Mouse (Mus musculus) olfactory bulb, adult 2 months (tissue): ENCODE measurements around the gene Tap1. TPM values are rescaled to one million over a fixed set of nuclear protein-coding genes. Genes with fewer than 3 reads are reported as not detected.

Experiments used
- H3K27ac ChIP-seq: fragments of 200-500 bp; 2 replicates; pipeline ENCODE4 v1.5.1; 2012; ENCODE audit warnings: low read depth, low read length; ENCODE audit not compliant: insufficient read depth
- H3K4me1 ChIP-seq: fragments of 200-500 bp; 2 replicates; pipeline ENCODE4 v1.6.1; 2012; ENCODE audit warnings: low read length; ENCODE audit not compliant: control insufficient read depth, insufficient read depth
- H3K4me3 ChIP-seq: fragments of 200-500 bp; 2 replicates; pipeline ENCODE4 v1.5.1; 2012; ENCODE audit warnings: mild to moderate bottlenecking, low read depth, low read length, moderate library complexity; ENCODE audit not compliant: insufficient read depth
- CTCF ChIP-seq: fragments of 200-500 bp; IDR thresholded peaks from 2 replicates; pipeline ENCODE4 v1.5.1; 2012; ENCODE audit warnings: low read depth, mild to moderate bottlenecking, low read length, moderate library complexity; ENCODE audit not compliant: insufficient read depth
- POLR2A ChIP-seq: fragments of 200-500 bp; IDR thresholded peaks from 2 replicates; pipeline ENCODE4 v1.6.1; 2012; ENCODE audit warnings: mild to moderate bottlenecking, low read depth, low read length, moderate library complexity; ENCODE audit not compliant: insufficient read depth
- WGBS: fragments of 180-500 bp; shearing (Covaris S2); methylation state at CpG from one replicate; pipeline ENCODE4 v1.1.7; 2018; 5-methylcytosine and 5-hydroxymethylcytosine counted together
- polyA plus RNA-seq: library from polyadenylated mRNA; stranded (reverse); fragments of >200 nt; gene quantifications from 2 replicates; pipeline ENCODE4 v1.2.4, GENCODE M21; 2012; ENCODE audit warnings: low replicate concordance; ENCODE audit not compliant: missing spikeins, insufficient read depth, insufficient read length

Gene Tap1
- polyA plus RNA-seq, 1 experiment = not detected

DNA sequence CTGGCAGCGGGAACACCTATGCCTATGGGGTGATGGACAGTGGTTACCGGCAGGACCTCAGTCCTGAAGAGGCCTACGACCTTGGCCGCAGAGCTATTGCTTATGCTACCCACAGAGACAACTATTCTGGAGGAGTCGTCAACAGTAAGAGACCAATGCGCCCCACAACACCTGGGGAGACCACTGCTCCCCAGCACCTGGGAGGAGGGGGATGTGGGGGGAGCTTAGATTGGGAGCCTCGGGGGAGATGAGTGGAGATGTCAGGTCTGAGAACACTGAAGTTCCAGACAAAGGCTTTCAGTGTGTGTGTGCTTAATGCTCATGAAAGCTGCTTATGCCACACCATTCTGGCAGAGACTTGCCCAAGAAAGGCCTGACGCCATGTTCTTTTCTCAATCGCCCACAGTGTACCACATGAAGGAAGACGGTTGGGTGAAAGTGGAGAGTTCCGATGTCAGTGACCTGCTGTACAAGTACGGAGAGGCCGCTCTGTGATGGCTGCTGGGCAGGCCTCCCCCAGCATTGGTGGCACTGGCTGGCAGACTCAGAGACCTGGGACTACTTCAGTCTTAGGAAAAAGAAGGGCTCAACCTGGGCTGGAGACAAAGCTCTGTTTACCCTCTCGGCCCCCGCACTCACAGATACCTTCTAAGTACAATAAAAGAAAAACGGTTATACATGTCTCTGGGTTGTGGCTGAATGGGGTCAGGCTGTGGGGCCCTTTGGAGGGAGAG lies 13.6 kb downstream of the Tap1 start:
- Histone ChIP-seq H3K27ac (no peak overlapping the region), H3K4me1 (peaks cover 28% of the 10 kb centered on the region), H3K4me3 (no peak overlapping the region)
- TF ChIP-seq CTCF = no peak
- WGBS = 93% methylated on average over 16 of the region's 16 CpGs

DNA sequence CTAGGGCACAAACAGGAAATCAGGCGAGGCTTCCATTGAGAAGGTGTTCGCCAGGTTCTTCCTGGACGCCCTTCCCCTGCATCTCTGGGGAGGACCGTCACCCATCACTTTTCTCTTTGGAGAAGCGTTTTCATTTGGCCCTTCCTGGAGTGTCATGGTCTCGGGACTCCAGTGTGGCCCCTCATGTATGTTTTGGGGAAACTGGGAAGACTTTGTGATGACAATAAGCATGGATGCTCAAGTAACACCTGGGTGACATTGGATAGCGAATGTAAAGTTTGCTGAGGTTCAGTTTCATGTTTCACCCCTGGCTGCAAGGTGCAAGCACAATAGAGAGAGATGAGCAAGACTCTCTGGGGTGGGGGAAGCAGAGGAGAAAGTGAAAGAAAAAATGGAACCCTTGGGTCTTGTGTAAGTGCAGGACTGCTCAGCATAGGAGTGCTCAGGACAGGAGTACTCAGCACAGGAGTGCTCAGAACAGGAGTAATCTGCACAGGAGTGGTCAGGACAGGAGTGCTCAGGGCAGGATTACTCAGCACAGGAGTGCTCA lies 14.2 kb downstream of the Tap1 start:
- TF ChIP-seq POLR2A = no peak
- TF ChIP-seq CTCF = no peak
- peaks cover 27% of the 10 kb centered on the region for H3K4me1 ChIP-seq
- WGBS = 86% methylated on average over 7 of the region's 7 CpGs
- no peak overlapping the region for H3K4me3 ChIP-seq
- H3K27ac ChIP-seq = no peak overlapping the region

DNA sequence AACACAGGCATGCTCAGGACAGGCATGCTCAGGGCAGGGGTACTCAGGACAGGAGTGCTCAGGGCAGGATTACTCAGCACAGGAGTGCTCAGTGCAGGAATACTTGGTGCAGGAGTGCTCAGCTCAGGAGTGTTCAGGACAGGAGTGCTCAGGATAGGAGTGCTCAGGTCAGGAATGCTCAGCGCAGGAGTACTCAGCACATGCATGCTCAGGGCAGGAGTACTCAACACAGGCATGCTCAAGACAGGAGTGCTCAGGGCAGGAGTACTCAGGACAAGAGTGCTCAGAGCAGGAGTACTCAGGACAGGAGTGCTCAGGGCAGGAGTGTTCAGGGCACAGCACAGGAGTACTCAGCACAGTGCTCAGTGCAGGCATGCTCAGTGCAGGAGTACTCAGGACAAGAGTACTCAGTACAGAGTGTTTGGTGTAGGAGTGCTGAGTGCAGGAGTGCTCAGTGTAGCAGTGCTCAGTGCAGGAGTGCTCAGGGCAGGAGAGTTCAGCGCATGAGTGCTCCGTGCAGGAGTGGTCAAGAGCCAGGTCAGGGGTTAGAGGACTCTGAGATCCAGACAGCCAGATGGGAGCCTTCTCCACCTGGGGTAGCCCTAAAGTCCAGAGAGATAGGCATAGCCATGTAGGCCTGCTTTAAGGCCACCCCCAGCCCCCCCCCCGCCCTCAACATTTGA lies 15.5 kb downstream of the Tap1 start:
- no peak overlapping the region for H3K27ac ChIP-seq
- TF ChIP-seq POLR2A = no peak
- no peak for TF ChIP-seq CTCF
- no peak overlapping the region for H3K4me3 ChIP-seq
- H3K4me1 ChIP-seq = peaks cover 20% of the 10 kb centered on the region
- WGBS = 90% methylated on average over 4 of the region's 4 CpGs

DNA sequence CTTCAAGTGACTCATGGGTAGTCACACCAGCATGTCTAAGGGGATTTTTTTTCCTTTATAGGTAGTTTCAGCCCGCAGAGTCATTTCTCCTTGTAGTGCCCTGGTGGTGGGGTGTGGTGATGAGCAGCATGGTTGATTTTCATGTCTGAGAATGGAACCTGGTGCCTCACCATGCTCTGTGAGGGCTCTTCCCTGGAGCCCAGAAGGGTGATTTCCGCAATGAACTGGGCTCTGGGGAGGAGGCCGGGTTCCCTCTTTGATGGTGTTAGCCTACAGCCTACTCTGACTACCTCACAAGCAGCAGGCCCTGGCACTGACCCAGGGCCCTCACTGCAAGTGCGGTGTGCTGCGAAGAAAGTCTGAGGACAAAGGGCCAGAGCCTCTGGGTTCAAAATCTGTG lies 16.1 kb downstream of the Tap1 start, which contains the start of gene Tap2:
Gene Tap2 (plus strand): TSS at position 84 of the 400 bp plus-strand sequence.
- Histone ChIP-seq H3K27ac (no peak within 1 kb of the TSS), H3K4me3 (peak within 1 kb of the TSS; percentile 71), H3K4me1 (peaks cover 15% of the 10 kb centered on the region)
- 78% methylated on average over 5 of the region's 5 CpGs for WGBS
- TF ChIP-seq CTCF (no peak), POLR2A (no peak)

DNA sequence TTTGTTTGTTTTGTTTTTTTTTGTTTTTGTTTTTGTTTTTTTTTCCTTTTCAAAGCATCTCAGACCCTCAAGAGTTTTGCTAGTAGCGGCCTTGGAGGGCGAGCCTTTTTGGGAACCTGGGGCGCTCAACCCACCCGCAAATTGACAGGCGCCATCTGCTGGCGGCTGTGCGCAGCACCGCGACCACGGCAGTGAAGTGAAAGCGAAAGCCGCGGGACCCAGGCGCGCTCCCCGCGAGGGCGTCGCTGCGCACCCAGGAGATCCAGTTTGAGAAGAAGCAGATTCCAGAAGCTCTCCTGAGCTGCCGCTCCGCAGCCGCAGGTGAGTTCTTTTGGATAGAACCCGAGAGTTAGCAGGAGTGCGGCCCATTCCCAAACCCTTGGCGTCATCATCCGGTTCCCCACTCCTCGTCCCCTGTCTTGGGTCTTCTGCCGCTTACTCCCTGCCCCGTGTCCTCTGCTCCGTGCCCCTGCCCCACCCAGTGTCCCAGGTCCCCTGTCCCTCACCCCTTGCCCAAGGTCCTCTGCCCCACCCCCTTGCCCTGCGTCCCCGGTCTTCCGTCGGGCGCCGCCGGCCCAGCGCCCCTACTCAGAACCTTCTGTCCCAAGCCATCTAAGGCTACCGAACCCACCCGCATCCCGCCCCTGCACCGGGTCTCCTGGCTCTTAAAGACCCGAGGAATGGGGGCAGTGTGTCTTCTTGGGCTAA lies 17.1 kb downstream of the Tap1 start:
- Histone ChIP-seq H3K4me3 (peak overlapping the region; percentile 71), H3K27ac (no peak overlapping the region), H3K4me1 (peaks cover 14% of the 10 kb centered on the region)
- under 1% methylated on average over 44 of the region's 44 CpGs for WGBS
- no peak for TF ChIP-seq POLR2A
- peak; percentile 95 for TF ChIP-seq CTCF

DNA sequence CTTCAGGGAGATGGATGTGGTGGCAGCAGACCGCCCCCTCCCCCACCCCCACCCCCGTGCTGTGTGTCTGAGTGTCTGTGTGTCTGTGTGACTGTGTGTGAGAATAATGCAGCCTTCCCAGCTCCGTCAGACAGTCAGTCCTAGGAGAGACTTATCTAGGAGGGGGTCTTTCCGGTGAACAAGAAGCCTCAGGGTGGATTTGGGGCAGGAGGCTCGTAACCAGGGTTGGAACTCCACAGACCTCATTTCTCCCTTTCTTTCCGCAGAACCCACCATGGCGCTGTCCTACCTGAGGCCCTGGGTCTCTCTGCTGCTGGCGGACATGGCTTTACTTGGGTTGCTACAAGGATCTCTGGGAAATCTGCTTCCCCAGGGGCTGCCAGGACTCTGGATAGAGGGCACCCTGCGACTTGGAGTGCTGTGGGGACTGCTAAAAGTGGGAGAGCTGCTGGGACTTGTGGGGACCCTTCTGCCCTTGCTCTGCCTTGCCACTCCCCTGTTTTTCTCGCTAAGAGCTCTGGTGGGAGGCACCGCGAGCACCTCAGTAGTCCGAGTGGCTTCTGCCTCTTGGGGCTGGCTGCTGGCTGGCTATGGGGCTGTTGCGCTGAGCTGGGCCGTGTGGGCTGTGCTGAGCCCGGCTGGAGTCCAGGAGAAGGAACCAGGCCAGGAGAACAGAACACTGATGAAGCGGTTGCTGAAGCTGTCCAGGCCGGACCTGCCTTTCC lies 17.8 kb downstream of the Tap1 start:
- TF ChIP-seq POLR2A (no peak), CTCF (no peak)
- H3K4me3 ChIP-seq = peak overlapping the region; percentile 71
- H3K4me1 ChIP-seq = peaks cover 14% of the 10 kb centered on the region
- WGBS = 20% methylated on average over 18 of the region's 18 CpGs
- H3K27ac ChIP-seq = peak overlapping the region; percentile 9; the same call in 1 of the 2 replicates

DNA sequence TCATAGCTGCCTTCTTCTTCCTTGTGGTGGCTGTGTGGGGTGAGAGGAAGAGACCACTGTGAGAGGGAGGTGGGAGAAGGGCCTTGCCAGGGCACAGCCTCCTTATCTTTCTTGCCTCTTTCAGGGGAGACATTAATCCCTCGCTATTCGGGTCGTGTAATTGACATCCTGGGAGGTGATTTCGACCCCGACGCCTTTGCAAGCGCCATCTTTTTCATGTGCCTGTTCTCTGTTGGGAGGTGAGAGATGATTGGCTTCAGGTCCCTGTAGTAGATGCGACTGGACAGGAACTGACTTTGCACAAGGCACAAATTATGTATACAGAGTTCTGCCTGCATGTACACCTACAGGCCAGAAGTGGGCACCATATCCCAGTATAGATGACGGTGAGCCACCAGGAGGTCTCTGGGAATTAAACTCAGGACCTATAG lies 18.4 kb downstream of the Tap1 start:
- WGBS = 21% methylated on average over 9 of the region's 9 CpGs
- TF ChIP-seq CTCF (0 out of 2 replicates have a peak, but pooled peaks have one; percentile 24), POLR2A (no peak)
- H3K4me3 ChIP-seq = peak overlapping the region; percentile 71; the same call in 1 of the 2 replicates

DNA sequence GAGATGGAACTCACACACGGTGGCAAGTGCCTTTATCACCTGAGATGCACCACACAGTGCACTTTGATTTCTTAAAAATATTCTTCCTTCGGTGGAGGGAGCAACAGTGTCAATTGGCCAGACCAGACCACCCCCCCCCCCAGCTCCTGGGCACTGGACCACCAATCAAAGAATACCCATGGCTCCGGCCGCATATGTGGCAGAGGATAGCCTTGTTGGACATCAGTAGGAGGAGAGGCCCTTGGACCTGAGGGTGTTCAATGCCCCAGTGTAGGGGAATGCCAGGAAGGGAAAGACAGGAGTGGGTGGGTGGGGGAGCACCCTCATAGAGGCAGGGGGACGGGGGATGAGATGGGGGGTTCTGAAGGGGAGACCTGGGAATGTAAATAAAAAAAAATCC lies 19.4 kb downstream of the Tap1 start:
- TF ChIP-seq POLR2A (no peak), CTCF (no peak)
- WGBS = 90% methylated on average over 5 of the region's 5 CpGs
- H3K4me1 ChIP-seq = peaks cover 14% of the 10 kb centered on the region
- H3K4me3 ChIP-seq = no peak overlapping the region
- H3K27ac ChIP-seq = no peak overlapping the region

More for the DNA sequence above, 18.4 kb downstream of the Tap1 start:
- Histone ChIP-seq H3K4me1 (peaks cover 14% of the 10 kb centered on the region), H3K27ac (peak overlapping the region; percentile 9; the same call in 1 of the 2 replicates)
